Mouse (Mus musculus): ENCODE results near the gene Mxra8. TPM values are rescaled to one million over a fixed set of nuclear protein-coding genes. Genes with fewer than 3 reads are reported as not detected.

Mxra8 gene
- polyA plus RNA-seq, 1 experiment from 2014 or later = 38.5 TPM

- DNase-seq (ENCODE audit: low spot score) (no peak), ATAC-seq (ENCODE audit: insufficient read depth, low FRiP score, low TSS enrichment) (no peak)
- H3K4me1 ChIP-seq (ENCODE audit: control insufficient read depth, insufficient read depth, low read length) = no peaks in the 10 kb centered on the region
- H3K4me2 ChIP-seq (ENCODE audit: low read depth) = no peak within 1 kb of the TSS
- H3K4me3 ChIP-seq (ENCODE audit: low read depth, low read length) = no peak within 1 kb of the TSS
- H3K27ac ChIP-seq (ENCODE audit: low read depth, low read length) = no peak within 1 kb of the TSS
- WGBS = 77% methylated on average over 5 of the region's 5 CpGs
- peaks cover 8% of the 10 kb centered on the region; the same call in 1 of the 2 replicates for H3K36me3 ChIP-seq (ENCODE audit: control insufficient read depth, insufficient read depth, low read length)
- H3K9ac ChIP-seq (ENCODE audit: low read length) = no peak within 1 kb of the TSS
- no peaks in the 10 kb centered on the region for H3K9me3 ChIP-seq (ENCODE audit: control insufficient read depth, low read length)
- H3K27me3 ChIP-seq (ENCODE audit: control insufficient read depth, insufficient read depth, low read length) = no peaks in the 10 kb centered on the region
Observed at GRCm38 (mm10) chr4:155863001-155863400, 23.5 kb downstream of the Mxra8 start, which contains the start of gene Tas1r3. Tas1r3 (minus strand) TSS chr4:155863362.

- H3K4me3 ChIP-seq (ENCODE audit: low read depth, low read length) = peak overlapping the region; percentile 75
- peak overlapping the region; percentile 83 for H3K9ac ChIP-seq (ENCODE audit: low read length)
- no peak overlapping the region for H3K27ac ChIP-seq (ENCODE audit: low read depth, low read length)
- peaks cover 5% of the 10 kb centered on the region for H3K4me1 ChIP-seq (ENCODE audit: control insufficient read depth, insufficient read depth, low read length)
- no peaks in the 10 kb centered on the region for H3K27me3 ChIP-seq (ENCODE audit: control insufficient read depth, insufficient read depth, low read length)
- peak overlapping the region; percentile 97 for H3K4me2 ChIP-seq (ENCODE audit: low read depth)
- no peak for DNase-seq (ENCODE audit: low spot score)
- H3K36me3 ChIP-seq (ENCODE audit: control insufficient read depth, insufficient read depth, low read length) = peaks cover 10% of the 10 kb centered on the region
- WGBS = 13% methylated on average over 22 of the region's 22 CpGs
- no peak for ATAC-seq (ENCODE audit: insufficient read depth, low FRiP score, low TSS enrichment)
- H3K9me3 ChIP-seq (ENCODE audit: control insufficient read depth, low read length) = no peaks in the 10 kb centered on the region
Observed at GRCm38 (mm10) chr4:155868614-155869298, 29.3 kb downstream of the Mxra8 start.

- DNase-seq (ENCODE audit: low spot score) = peak; percentile 96
- peaks cover 5% of the 10 kb centered on the region for H3K4me1 ChIP-seq (ENCODE audit: control insufficient read depth, insufficient read depth, low read length)
- H3K4me2 ChIP-seq (ENCODE audit: low read depth) = peak within 1 kb of the TSS; percentile 97
- ATAC-seq (ENCODE audit: insufficient read depth, low FRiP score, low TSS enrichment) = peak; percentile 94
- peak within 1 kb of the TSS; percentile 83 for H3K9ac ChIP-seq (ENCODE audit: low read length)
- no peak within 1 kb of the TSS for H3K27ac ChIP-seq (ENCODE audit: low read depth, low read length)
- H3K4me3 ChIP-seq (ENCODE audit: low read depth, low read length) = peak within 1 kb of the TSS; percentile 75
- WGBS = under 1% methylated on average over 63 of the region's 63 CpGs
- H3K36me3 ChIP-seq (ENCODE audit: control insufficient read depth, insufficient read depth, low read length) = peaks cover 10% of the 10 kb centered on the region
- no peaks in the 10 kb centered on the region for H3K9me3 ChIP-seq (ENCODE audit: control insufficient read depth, low read length)
- H3K27me3 ChIP-seq (ENCODE audit: control insufficient read depth, insufficient read depth, low read length) = no peaks in the 10 kb centered on the region
Observed at GRCm38 (mm10) chr4:155869317-155870033, 30.0 kb downstream of the Mxra8 start, which contains the start of the genes Cptp and Ints11. Cptp (minus strand) TSS chr4:155869440. Ints11 (plus strand) TSS chr4:155869546.

DNA sequence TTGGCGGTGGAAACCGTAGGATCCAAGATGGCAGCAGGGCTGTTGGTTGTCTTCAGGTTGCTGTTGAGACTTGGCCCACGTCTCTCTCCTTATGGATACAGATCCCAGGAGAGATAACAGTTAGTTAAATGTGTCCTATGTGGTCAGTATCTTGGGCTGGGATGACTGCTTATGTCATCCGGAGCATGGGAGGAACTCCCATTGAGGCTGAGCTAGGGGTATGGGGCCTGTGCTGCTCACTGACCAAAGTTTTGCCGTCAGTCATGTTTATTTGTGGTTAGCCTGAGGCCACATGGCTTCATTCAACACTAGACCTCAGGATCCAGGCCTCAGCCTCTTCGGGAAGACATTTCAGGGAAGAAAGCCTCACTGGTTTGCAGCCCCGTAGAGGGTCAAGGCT, 31.9 kb downstream of the Mxra8 start:
- peaks cover 5% of the 10 kb centered on the region for H3K4me1 ChIP-seq (ENCODE audit: control insufficient read depth, insufficient read depth, low read length)
- WGBS = 92% methylated on average over 7 of the region's 7 CpGs
- H3K9me3 ChIP-seq (ENCODE audit: control insufficient read depth, low read length) = no peaks in the 10 kb centered on the region
- DNase-seq (ENCODE audit: low spot score) = no peak
- no peak overlapping the region for H3K27ac ChIP-seq (ENCODE audit: low read depth, low read length)
- H3K36me3 ChIP-seq (ENCODE audit: control insufficient read depth, insufficient read depth, low read length) = peaks cover 14% of the 10 kb centered on the region
- H3K4me2 ChIP-seq (ENCODE audit: low read depth) = no peak overlapping the region
- no peak overlapping the region for H3K9ac ChIP-seq (ENCODE audit: low read length)
- H3K4me3 ChIP-seq (ENCODE audit: low read depth, low read length) = no peak overlapping the region
- no peaks in the 10 kb centered on the region for H3K27me3 ChIP-seq (ENCODE audit: control insufficient read depth, insufficient read depth, low read length)
- no peak for ATAC-seq (ENCODE audit: insufficient read depth, low FRiP score, low TSS enrichment)

- H3K4me1 ChIP-seq (ENCODE audit: control insufficient read depth, insufficient read depth, low read length) = no peaks in the 10 kb centered on the region
- H3K4me2 ChIP-seq (ENCODE audit: low read depth) = no peak overlapping the region
- ATAC-seq (ENCODE audit: insufficient read depth, low FRiP score, low TSS enrichment) = no peak
- no peak overlapping the region for H3K9ac ChIP-seq (ENCODE audit: low read length)
- H3K36me3 ChIP-seq (ENCODE audit: control insufficient read depth, insufficient read depth, low read length) = peaks cover 12% of the 10 kb centered on the region
- H3K9me3 ChIP-seq (ENCODE audit: control insufficient read depth, low read length) = no peaks in the 10 kb centered on the region
- whole genome bisulfite sequencing = 87% methylated on average over 3 of the region's 3 CpGs
- DNase-seq (ENCODE audit: low spot score) = no peak
- H3K4me3 ChIP-seq (ENCODE audit: low read depth, low read length) = no peak overlapping the region
- H3K27ac ChIP-seq (ENCODE audit: low read depth, low read length) = no peak overlapping the region
- H3K27me3 ChIP-seq (ENCODE audit: control insufficient read depth, insufficient read depth, low read length) = no peaks in the 10 kb centered on the region
Observed at GRCm38 (mm10) chr4:155883587-155883986, 44.1 kb downstream of the Mxra8 start.

GRCm38 (mm10) chr4:155886330-155886729, 46.9 kb downstream of the Mxra8 start:
- H3K36me3 ChIP-seq (ENCODE audit: control insufficient read depth, insufficient read depth, low read length) = peaks cover 13% of the 10 kb centered on the region
- WGBS = 91% methylated on average over 5 of the region's 5 CpGs
- ATAC-seq (ENCODE audit: insufficient read depth, low FRiP score, low TSS enrichment) = no peak
- H3K4me1 ChIP-seq (ENCODE audit: control insufficient read depth, insufficient read depth, low read length) = peaks cover 8% of the 10 kb centered on the region; the same call in 1 of the 2 replicates
- no peak overlapping the region for H3K4me3 ChIP-seq (ENCODE audit: low read depth, low read length)
- H3K9ac ChIP-seq (ENCODE audit: low read length) = no peak overlapping the region
- H3K27ac ChIP-seq (ENCODE audit: low read depth, low read length) = no peak overlapping the region
- H3K9me3 ChIP-seq (ENCODE audit: control insufficient read depth, low read length) = no peaks in the 10 kb centered on the region
- no peak overlapping the region for H3K4me2 ChIP-seq (ENCODE audit: low read depth)
- DNase-seq (ENCODE audit: low spot score) = no peak
- no peaks in the 10 kb centered on the region for H3K27me3 ChIP-seq (ENCODE audit: control insufficient read depth, insufficient read depth, low read length)

DNA sequence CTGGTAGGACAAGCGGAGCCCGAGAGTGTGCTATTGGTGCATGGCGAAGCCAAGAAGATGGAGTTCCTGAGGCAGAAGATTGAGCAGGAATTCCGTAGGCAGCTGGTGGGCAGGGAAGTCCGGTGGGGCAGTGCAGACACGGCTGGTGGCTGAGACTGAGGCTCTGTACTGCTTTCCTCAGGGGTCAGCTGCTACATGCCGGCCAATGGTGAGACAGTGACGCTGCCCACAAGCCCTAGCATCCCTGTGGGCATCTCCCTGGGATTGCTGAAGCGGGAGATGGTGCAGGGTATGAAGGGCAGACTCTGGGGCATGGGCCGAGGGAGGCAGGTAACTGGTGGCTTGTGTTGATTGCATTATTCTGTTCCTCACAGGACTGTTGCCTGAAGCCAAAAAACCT, 48.2 kb downstream of the Mxra8 start:
- peaks cover 13% of the 10 kb centered on the region for H3K36me3 ChIP-seq (ENCODE audit: control insufficient read depth, insufficient read depth, low read length)
- H3K4me2 ChIP-seq (ENCODE audit: low read depth) = no peak overlapping the region
- H3K27me3 ChIP-seq (ENCODE audit: control insufficient read depth, insufficient read depth, low read length) = no peaks in the 10 kb centered on the region
- DNase-seq (ENCODE audit: low spot score) = no peak
- H3K27ac ChIP-seq (ENCODE audit: low read depth, low read length) = no peak overlapping the region
- no peak overlapping the region for H3K4me3 ChIP-seq (ENCODE audit: low read depth, low read length)
- H3K9me3 ChIP-seq (ENCODE audit: control insufficient read depth, low read length) = no peaks in the 10 kb centered on the region
- H3K4me1 ChIP-seq (ENCODE audit: control insufficient read depth, insufficient read depth, low read length) = peaks cover 8% of the 10 kb centered on the region
- 88% methylated on average over 10 of the region's 10 CpGs for WGBS
- ATAC-seq (ENCODE audit: insufficient read depth, low FRiP score, low TSS enrichment) = no peak
- H3K9ac ChIP-seq (ENCODE audit: low read length) = no peak overlapping the region

GRCm38 (mm10) chr4:155888181-155888580, 48.7 kb downstream of the Mxra8 start:
- 93% methylated on average over 9 of the region's 9 CpGs for WGBS
- H3K9me3 ChIP-seq (ENCODE audit: control insufficient read depth, low read length) = no peaks in the 10 kb centered on the region
- no peak overlapping the region for H3K4me3 ChIP-seq (ENCODE audit: low read depth, low read length)
- no peak overlapping the region for H3K4me2 ChIP-seq (ENCODE audit: low read depth)
- ATAC-seq (ENCODE audit: insufficient read depth, low FRiP score, low TSS enrichment) (no peak), DNase-seq (ENCODE audit: low spot score) (no peak)
- peaks cover 13% of the 10 kb centered on the region for H3K36me3 ChIP-seq (ENCODE audit: control insufficient read depth, insufficient read depth, low read length)
- H3K4me1 ChIP-seq (ENCODE audit: control insufficient read depth, insufficient read depth, low read length) = peaks cover 10% of the 10 kb centered on the region
- no peak overlapping the region for H3K9ac ChIP-seq (ENCODE audit: low read length)
- no peaks in the 10 kb centered on the region for H3K27me3 ChIP-seq (ENCODE audit: control insufficient read depth, insufficient read depth, low read length)
- H3K27ac ChIP-seq (ENCODE audit: low read depth, low read length) = no peak overlapping the region

Data from neural tube, embryonic 11.5 days (tissue).